Mouse (Mus musculus) liver, embryonic 14.5 days (tissue): Measurements from ENCODE around the gene Rspo1. TPM values are rescaled to one million over a fixed set of nuclear protein-coding genes. Genes with fewer than 3 reads are reported as not detected.

Experiments used
- ATAC-seq: fragments of 200-750 bp; cut with Nextera tagmentation; 2 replicates; pipeline ENCODE4 v1.8.0; 2017; ENCODE audit warnings: moderate number of reproducible peaks, mild to moderate bottlenecking, moderate library complexity; ENCODE audit not compliant: insufficient read depth
- DNase-seq, 3 experiments: peaks; one replicate each; pipeline ENCODE4 v3.0.0-alpha.2; 2012 to 2013; ENCODE audit warnings: low read depth in 3 of 3, low spot score in 3 of 3
- H3K27ac ChIP-seq: fragments of 300-500 bp; sonication (generic); 2 replicates; pipeline ENCODE4 v1.5.1; 2014; ENCODE audit warnings: moderate library complexity, mild to moderate bottlenecking, control low read depth, inconsistent platforms
- H3K27me3 ChIP-seq: fragments of 300-500 bp; sonication (generic); 2 replicates; pipeline ENCODE4 v1.6.1; 2014; ENCODE audit warnings: mild to moderate bottlenecking, low read length, moderate library complexity; ENCODE audit not compliant: control insufficient read depth, insufficient read depth
- H3K36me3 ChIP-seq: fragments of 300-500 bp; sonication (generic); replicated peaks from 2 replicates; pipeline ENCODE4 v1.6.1; 2014; ENCODE audit warnings: low read depth; ENCODE audit not compliant: control insufficient read depth, insufficient read depth
- H3K4me1 ChIP-seq, 2 experiments: fragments of 200-500 bp in 1 of 2; fragments of 300-500 bp in 1 of 2; sonication (generic) in 1 of 2; replicated peaks; 2 replicates each; pipeline ENCODE4 v1.6.1; 2012 to 2014; ENCODE audit warnings: antibody characterized with exemption in 1 of 2, inconsistent platforms in 1 of 2, low read length in 1 of 2; ENCODE audit not compliant: control insufficient read depth in 2 of 2, insufficient read depth in 2 of 2
- H3K4me2 ChIP-seq: fragments of 300-500 bp; sonication (generic); 2 replicates; pipeline ENCODE4 v1.6.1; 2014; ENCODE audit warnings: low read depth, mild to moderate bottlenecking, control low read depth, moderate library complexity
- H3K4me3 ChIP-seq, 2 experiments: fragments of 200-500 bp in 1 of 2; fragments of 300-500 bp in 1 of 2; sonication (generic) in 1 of 2; 2 replicates each; pipeline ENCODE4 v1.5.1; 2012 to 2014; ENCODE audit warnings: low read depth in 2 of 2, low read length in 2 of 2, mild to moderate bottlenecking in 2 of 2, control low read depth in 1 of 2, inconsistent platforms in 1 of 2, moderate library complexity in 1 of 2; ENCODE audit not compliant: insufficient read depth in 1 of 2
- H3K9ac ChIP-seq: fragments of 300-500 bp; sonication (generic); replicated peaks from 2 replicates; pipeline ENCODE4 v1.6.1; 2014; ENCODE audit warnings: mild to moderate bottlenecking, control low read depth, moderate library complexity
- H3K9me3 ChIP-seq: fragments of 300-500 bp; sonication (generic); 2 replicates; pipeline ENCODE4 v1.6.1; 2016; ENCODE audit warnings: low read length, mixed read lengths; ENCODE audit not compliant: control insufficient read depth
- CTCF ChIP-seq: IDR thresholded peaks from 2 replicates; pipeline ENCODE4 v1.5.1; 2016; ENCODE audit warnings: antibody characterized with exemption, low read depth, control low read depth
- EP300 ChIP-seq: IDR thresholded peaks from 2 replicates; pipeline ENCODE4 v1.6.1; 2016; ENCODE audit warnings: antibody characterized with exemption, low read depth
- WGBS: fragments of 180-500 bp; shearing (Covaris S2); extraction: QIAGEN DNeasy Blood & Tissue Kit; methylation state at CpG from one replicate; pipeline ENCODE4 v1.1.7; 2014; ENCODE audit not compliant: insufficient replicate concordance; 5-methylcytosine and 5-hydroxymethylcytosine counted together
- polyA plus RNA-seq, 2 experiments: library from polyadenylated mRNA; depleted of rRNA in 1 of 2; stranded (reverse) in 1 of 2; unstranded in 1 of 2; fragments of >200 nt; fragmentation: Nextera tagmentation in 1 of 2; extraction: Ambion mirVana in 1 of 2; gene quantifications; 2 replicates each; pipeline versions ENCODE4 v1.2.1 to v1.2.3; 2012 to 2014

The Rspo1 gene
- polyA plus RNA-seq, 2 experiments = 0.51 to 0.68 TPM

- TF ChIP-seq EP300 = no peak
- no peak for TF ChIP-seq CTCF
- H3K27ac ChIP-seq = no peak overlapping the region
- ATAC-seq = no peak
- DNase-seq = no peak
- 0 out of 2 replicates have a peak overlapping the region, but pooled peaks have one; percentile 16 for H3K4me2 ChIP-seq
- no peak overlapping the region for H3K9ac ChIP-seq
- H3K4me3 ChIP-seq = no peak overlapping the region
- no peaks in the 10 kb centered on the region for H3K36me3 ChIP-seq
- H3K9me3 ChIP-seq = no peaks in the 10 kb centered on the region
- H3K27me3 ChIP-seq = peaks cover 55% of the 10 kb centered on the region
- no peaks in the 10 kb centered on the region for H3K4me1 ChIP-seq
- 3% methylated on average over 7 of the region's 7 CpGs for WGBS
Observed at GRCm38 (mm10) chr4:124990325-124990724, 4.1 kb downstream of the Rspo1 start.

GRCm38 (mm10) chr4:124997479-124998147 lies 11.4 kb downstream of the Rspo1 start:
- Histone ChIP-seq H3K27me3 (no peaks in the 10 kb centered on the region; the same call in 1 of the 2 replicates), H3K36me3 (no peaks in the 10 kb centered on the region), H3K27ac (no peak overlapping the region), H3K4me1 (no peaks in the 10 kb centered on the region), H3K4me3 (no peak overlapping the region), H3K4me2 (no peak overlapping the region), H3K9me3 (no peaks in the 10 kb centered on the region), H3K9ac (no peak overlapping the region)
- TF ChIP-seq EP300 (no peak), CTCF (no peak)
- 0 out of 2 replicates have a peak, but pooled peaks have one; percentile 31 for ATAC-seq
- peak in 2 of 3 experiments; percentile 13 for DNase-seq
- 53% methylated on average over 10 of the region's 10 CpGs for WGBS

- ATAC-seq = no peak
- H3K9ac ChIP-seq = no peak overlapping the region
- H3K4me2 ChIP-seq = no peak overlapping the region
- no peaks in the 10 kb centered on the region for H3K27me3 ChIP-seq
- TF ChIP-seq CTCF = no peak
- TF ChIP-seq EP300 = no peak
- WGBS = 58% methylated on average over 3 of the region's 3 CpGs
- no peaks in the 10 kb centered on the region for H3K4me1 ChIP-seq
- DNase-seq = no peak
- no peak overlapping the region for H3K27ac ChIP-seq
- H3K36me3 ChIP-seq = no peaks in the 10 kb centered on the region
- H3K9me3 ChIP-seq = no peaks in the 10 kb centered on the region
- no peak overlapping the region for H3K4me3 ChIP-seq
Observed at GRCm38 (mm10) chr4:124999548-124999947, 13.3 kb downstream of the Rspo1 start.

- Histone ChIP-seq H3K4me1 (no peaks in the 10 kb centered on the region), H3K27me3 (peaks cover 7% of the 10 kb centered on the region), H3K36me3 (no peaks in the 10 kb centered on the region), H3K4me2 (no peak overlapping the region), H3K4me3 (no peak overlapping the region), H3K27ac (no peak overlapping the region), H3K9me3 (no peaks in the 10 kb centered on the region), H3K9ac (no peak overlapping the region)
- WGBS = 19% methylated on average over 8 of the region's 8 CpGs
- ATAC-seq (no peak), DNase-seq (no peak)
- TF ChIP-seq EP300 (no peak), CTCF (no peak)
Observed at GRCm38 (mm10) chr4:125002978-125003377, 16.7 kb downstream of the Rspo1 start.

- TF ChIP-seq CTCF = no peak
- no peak for TF ChIP-seq EP300
- no peak for ATAC-seq
- H3K4me1 ChIP-seq = no peaks in the 10 kb centered on the region
- no peaks in the 10 kb centered on the region for H3K36me3 ChIP-seq
- H3K4me3 ChIP-seq = no peak overlapping the region
- peaks cover 7% of the 10 kb centered on the region for H3K27me3 ChIP-seq
- H3K9me3 ChIP-seq = no peaks in the 10 kb centered on the region
- no peak overlapping the region for H3K27ac ChIP-seq
- DNase-seq = no peak
- 35% methylated on average over 12 of the region's 12 CpGs for WGBS
- H3K9ac ChIP-seq = no peak overlapping the region
- no peak overlapping the region for H3K4me2 ChIP-seq
Observed at GRCm38 (mm10) chr4:125004886-125005285, 18.7 kb downstream of the Rspo1 start.
